Mouse (Mus musculus) common myeloid progenitor, adult 5-6 weeks (primary cell): ENCODE data around the gene 2310022A10Rik. TPM values are rescaled to one million over a fixed set of nuclear protein-coding genes. Genes with fewer than 3 reads are reported as not detected.
A peak's percentile ranks its signal among the peaks of the same experiment; 100 is the strongest.

ENCODE experiments used
- ATAC-seq: replicated peaks from 2 replicates; pipeline ENCODE4 v1.8.0; 2016; ENCODE audit warnings: low read depth, mild to moderate bottlenecking, moderate TSS enrichment, inconsistent platforms; ENCODE audit not compliant: poor library complexity, severe bottlenecking
- total RNA-seq: library from RNA; stranded (forward); fragments of 200-1000, 187-1606 nt; gene quantifications from 2 replicates; pipeline ENCODE4 v1.2.3, GENCODE M21; 2017

The 2310022A10Rik gene
- 15.0 and 18.0 TPM in 2 replicates for total RNA-seq

- ATAC-seq: peak; percentile 99
Measured at GRCm38 (mm10) chr7:27552931-27553513, at the start of gene 2310022A10Rik, which contains the start of gene Pld3. TSS of gene 2310022A10Rik (plus strand) at chr7:27553233. TSS of gene Pld3 (minus strand) at chr7:27553218.

- peak; percentile 26 for ATAC-seq
Measured at GRCm38 (mm10) chr7:27506765-27507370, 46.2 kb upstream of the 2310022A10Rik start.

DNA sequence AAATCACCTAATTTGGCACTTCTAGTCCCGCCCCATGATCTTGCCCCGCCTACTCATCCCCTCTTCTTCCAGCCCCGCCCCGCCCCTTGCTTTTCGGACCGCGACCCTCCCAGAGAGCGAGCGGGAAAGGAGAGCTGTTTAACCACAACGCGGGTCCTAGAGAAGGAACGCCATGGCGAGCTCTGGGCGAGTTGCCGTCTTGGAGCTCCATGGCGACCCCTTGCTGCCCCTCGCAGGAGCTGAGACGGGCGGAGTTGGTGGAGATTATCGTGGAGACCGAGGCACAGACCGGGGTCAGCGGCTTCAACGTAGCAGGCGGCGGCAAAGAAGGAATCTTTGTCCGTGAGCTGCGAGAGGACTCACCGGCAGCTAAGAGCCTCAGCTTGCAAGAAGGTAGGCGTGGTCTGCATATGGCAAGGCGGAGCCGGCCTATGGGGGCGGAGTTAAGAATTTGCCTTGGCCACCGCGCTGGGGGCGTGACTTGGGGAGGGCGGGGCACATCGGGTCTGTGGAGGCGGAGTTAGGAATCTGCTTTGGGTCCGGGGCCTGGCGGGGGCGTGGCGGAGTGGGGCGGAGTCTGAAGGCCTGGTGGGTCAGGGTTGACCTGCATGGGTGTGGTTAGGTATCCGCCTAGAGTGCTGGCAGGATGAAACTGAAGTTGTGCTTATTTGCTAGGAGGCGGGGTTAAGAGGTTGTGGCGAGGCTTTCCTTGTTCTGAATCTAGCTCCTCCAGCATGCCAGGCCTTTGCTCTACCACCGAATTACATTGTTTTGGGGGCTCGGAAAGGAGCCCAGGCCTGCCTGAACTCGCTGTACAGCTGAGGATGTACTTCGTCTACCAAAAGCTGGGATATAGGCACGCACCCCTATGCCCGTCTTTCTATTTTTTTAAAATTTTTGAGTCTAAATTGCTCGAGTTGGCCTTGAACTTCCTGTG is 45.1 kb upstream of the 2310022A10Rik start:
- peak; percentile 86 for ATAC-seq

DNA sequence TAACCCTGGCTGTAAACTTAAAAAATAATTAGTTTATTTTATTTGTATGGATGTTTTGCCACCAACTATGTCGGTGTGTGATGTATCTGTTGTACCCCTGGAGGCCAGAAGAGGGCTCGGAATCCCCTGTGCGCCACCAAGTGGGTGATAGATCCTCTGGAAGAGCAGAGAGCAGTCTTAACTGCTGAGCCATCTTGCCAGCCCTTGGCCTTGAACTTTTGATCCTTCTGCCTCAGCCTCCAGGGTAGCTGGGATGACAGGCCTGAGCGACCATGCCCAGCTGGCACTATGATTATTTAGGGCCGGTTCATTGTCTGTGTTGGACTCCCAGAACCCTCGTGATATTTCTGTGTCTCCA is 44.4 kb upstream of the 2310022A10Rik start:
- ATAC-seq: peak; percentile 68

DNA sequence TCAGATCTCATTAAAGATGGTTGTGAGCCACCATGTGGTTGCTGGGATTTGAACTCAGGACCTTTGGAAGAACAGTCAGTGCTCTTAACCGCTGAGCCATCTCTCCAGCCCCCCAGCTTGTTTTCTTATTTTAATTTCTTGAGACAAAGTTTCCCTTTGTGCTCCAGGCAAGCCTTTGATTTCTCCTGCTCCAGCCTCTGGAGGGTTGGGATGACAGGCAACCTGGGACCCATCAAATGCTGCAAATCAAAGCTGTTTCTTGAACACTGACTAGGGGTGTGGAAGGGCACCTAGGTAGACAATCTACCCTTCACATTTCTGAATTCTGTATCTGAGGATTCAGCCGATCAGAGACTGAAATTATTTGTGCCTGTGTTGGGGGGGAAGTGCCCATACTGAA is 42.2 kb upstream of the 2310022A10Rik start:
- no peak for ATAC-seq

DNA sequence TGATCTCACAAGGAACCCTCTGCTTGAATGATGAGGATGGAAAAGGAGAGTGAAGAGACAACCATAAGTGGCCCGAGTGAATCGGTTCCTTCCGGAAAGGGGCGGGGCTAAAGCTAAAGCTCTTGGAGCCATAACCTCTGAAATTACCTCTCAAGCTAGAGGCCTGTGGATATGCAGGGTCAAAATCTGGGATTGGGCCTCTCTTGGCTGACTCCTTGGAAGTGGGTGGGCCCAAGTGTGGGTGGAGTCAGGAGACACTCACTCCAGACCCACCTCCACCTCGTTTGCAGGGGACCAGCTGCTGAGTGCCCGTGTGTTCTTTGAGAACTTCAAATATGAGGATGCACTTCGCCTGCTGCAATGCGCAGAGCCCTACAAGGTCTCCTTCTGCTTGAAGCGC is 38.1 kb upstream of the 2310022A10Rik start:
- ATAC-seq: no peak

- ATAC-seq: no peak
Measured at GRCm38 (mm10) chr7:27518314-27518713, 34.7 kb upstream of the 2310022A10Rik start.

GRCm38 (mm10) chr7:27520104-27520503 is 32.9 kb upstream of the 2310022A10Rik start:
- ATAC-seq: no peak

GRCm38 (mm10) chr7:27520599-27520998 is 32.4 kb upstream of the 2310022A10Rik start:
- ATAC-seq: no peak

- ATAC-seq: no peak
Measured at GRCm38 (mm10) chr7:27522967-27523366, 30.1 kb upstream of the 2310022A10Rik start, which contains the start of gene Hipk4. TSS of gene Hipk4 (plus strand) at chr7:27523267.

DNA sequence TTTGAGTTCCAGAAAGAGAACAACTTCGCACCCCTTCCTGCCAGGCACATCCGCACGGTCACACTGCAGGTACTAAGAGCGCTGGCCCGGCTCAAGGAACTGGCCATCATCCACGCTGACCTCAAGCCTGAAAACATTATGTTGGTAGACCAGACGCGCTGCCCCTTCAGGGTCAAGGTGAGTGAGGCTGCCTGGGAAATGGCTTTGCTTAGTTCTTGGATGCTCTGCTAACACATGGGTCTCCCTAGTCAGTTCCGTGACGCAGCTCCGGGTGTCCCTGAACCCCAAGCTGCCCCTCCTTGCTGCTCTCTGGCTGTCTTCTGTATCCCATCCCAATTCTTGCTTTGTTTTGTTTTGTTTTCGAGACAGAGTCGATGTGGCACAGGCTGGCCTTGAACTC is 29.2 kb upstream of the 2310022A10Rik start:
- no peak for ATAC-seq

DNA sequence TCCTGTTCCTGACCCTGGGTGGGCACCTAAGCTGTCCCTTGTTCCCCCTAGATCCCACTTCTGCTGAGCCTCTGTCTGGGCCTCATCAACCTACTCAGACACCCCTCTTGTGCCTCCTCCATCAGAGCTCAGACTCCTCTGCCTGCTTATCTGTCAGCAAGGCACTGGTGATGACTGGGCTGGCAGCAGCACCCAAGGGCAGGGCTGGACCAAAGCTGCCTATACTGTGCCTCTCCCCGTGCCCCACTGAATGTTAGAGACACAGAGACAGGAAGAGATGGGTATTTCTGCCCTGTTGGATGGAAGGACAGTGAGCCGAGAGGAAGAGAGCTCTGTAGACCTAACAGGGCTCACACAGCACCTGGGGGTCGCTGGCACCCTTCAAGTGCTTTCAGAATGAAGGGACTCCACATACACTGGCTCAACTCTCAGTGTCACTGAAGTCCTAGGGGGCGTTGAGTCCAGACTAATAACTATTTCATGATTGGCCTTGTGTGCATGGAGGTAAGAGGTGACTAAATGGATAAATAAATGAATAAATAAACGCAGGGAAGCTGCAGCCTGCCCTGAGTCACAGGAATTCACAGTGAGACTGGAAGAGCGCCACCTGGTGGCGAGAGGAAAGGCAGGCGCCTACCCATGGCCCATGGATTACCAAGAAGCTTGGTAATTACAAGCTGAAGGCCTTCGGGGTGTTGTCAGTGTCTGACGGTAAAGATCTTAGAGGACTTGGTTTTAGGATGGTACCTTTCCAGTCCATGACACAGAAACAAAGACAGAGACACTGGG is 26.8 kb upstream of the 2310022A10Rik start:
- ATAC-seq: peak; percentile 86

DNA sequence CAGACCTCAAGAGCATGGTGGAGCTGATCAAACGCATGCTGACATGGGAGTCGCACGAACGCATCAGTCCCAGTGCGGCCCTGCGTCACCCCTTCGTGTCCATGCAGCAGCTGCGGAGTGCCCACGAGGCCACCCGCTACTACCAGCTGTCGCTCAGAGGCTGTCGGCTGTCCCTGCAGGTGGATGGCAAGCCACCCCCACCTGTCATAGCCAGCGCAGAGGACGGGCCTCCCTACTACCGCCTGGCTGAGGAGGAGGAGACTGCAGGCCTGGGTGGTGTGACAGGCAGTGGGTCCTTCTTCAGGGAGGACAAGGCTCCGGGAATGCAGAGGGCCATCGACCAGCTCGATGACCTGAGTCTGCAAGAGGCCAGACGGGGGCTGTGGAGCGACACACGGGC is 24.0 kb upstream of the 2310022A10Rik start:
- no peak for ATAC-seq

GRCm38 (mm10) chr7:27530937-27531336 is 22.1 kb upstream of the 2310022A10Rik start:
- no peak for ATAC-seq

DNA sequence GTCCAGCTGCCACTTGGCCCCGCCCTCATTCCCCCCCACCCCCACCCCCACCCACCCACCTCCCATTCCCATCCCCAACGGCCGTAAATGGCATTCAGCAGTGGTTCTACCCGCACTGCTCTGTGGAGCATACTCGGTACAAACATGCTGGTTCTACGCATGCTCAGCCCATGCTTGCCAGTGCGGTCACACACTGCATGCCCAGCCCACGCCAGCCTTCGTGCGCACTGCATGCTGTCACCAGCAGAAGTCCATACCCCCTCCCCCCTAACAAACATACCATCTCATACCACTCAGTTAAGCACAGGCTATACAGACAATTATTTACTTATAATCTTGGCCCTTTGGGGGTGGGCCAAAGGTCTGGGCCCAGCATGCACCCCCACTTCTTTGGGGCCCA is 21.3 kb upstream of the 2310022A10Rik start:
- ATAC-seq: no peak

DNA sequence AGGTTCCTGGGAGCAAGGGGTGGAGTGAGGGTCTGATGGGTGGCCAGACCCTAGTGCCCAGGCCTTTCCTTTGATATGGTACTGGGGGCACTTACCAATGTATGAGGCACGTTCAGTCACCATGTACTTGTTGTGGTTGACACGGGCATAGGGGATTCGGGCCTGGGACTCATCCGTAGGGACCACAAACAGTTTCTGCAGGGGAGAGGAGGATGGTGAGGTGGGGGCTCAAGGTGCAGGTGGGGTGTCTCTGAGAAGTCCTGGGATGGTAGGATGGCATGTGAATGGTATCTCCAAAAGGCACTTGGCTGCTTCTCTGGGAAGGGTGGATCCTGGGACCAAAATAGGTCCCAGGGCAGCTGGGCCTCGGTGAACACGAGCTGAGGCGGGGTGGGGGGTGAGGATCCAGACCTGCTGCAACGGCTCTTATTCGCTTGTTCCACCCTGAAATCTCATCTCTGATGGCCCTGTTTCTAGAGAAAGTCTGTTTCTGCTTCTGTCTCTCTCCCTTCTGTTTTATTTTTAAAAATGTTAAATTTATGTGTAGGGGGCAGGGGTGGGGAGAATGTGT is 20.5 kb upstream of the 2310022A10Rik start:
- ATAC-seq: no peak

GRCm38 (mm10) chr7:27535386-27535785 is 17.6 kb upstream of the 2310022A10Rik start:
- peak; percentile 53; the same call in 1 of the 2 replicates for ATAC-seq

DNA sequence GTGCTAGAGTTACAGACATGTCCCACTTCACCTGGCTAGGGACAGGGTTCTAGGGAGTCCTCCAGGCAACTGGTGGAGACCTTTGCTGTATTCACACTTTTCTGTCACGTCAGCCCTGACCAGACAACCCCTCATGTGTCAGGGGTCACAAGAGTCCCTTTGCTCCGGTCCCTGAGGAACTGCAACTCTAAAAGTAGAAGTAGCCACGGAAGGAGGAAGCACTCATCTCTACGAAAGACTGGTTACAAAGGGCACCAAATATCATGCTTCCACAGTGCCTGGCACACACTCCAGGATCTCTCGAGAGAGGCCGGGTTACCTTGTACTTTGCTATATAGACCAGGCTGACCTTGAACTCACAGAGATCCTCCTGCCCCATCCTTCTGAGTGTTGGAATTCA is 16.4 kb upstream of the 2310022A10Rik start:
- no peak for ATAC-seq

GRCm38 (mm10) chr7:27537998-27538397 is 15.0 kb upstream of the 2310022A10Rik start:
- ATAC-seq: no peak

DNA sequence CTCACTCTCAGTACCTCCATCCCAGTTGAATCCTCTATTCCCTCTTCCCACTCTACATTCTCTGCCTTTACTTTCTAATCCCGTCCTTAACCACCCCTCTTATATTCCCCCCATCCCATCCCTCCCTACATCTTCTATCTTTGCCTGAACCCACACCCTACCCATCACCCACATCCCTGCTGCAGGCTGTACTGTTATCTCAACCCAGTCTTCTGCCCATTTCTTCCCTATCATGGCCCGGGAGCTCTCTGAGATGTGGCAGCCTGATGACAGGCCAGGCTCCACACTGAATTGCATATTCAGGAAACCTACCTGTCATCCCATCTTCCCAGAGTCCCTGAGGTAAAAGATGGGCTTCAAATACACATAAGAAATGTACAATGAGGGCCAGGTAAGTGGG is 14.2 kb upstream of the 2310022A10Rik start:
- no peak for ATAC-seq
